Mouse (Mus musculus) thymus, postnatal 4 days (tissue): ENCODE measurements around the gene Rftn2.
A peak's percentile ranks its signal among the peaks of the same experiment; 100 is the strongest.

Experiments used
- DNase-seq: peaks from one replicate; pipeline ENCODE4 v3.0.0; 2021

Gene Rftn2

GRCm38 (mm10) chr1:55226011-55226857, at the start of gene Rftn2:
Gene Rftn2 (minus strand): TSS chr1:55226782.
- DNase-seq = no peak

DNA sequence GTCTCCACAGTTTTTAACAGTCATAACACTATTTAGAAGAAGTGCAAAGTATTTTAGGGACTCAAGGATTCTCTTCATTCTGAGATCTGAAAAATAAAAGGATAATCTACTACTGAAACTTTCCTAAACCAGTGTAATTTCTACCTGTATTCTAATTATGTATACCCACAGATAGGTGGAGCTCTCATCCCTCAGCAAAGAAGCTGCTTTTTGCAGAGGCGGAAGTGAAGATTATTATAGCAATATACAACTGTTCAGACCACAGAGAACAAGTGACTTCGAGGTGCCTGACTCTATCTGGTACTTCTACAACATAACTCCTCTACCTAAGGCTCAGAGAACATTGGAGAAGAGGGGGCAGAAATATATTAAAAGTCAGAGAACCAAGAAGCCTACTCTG, 38.9 kb upstream of the Rftn2 start:
- DNase-seq = no peak

GRCm38 (mm10) chr1:55264385-55264784, 37.8 kb upstream of the Rftn2 start:
- DNase-seq = no peak

DNA sequence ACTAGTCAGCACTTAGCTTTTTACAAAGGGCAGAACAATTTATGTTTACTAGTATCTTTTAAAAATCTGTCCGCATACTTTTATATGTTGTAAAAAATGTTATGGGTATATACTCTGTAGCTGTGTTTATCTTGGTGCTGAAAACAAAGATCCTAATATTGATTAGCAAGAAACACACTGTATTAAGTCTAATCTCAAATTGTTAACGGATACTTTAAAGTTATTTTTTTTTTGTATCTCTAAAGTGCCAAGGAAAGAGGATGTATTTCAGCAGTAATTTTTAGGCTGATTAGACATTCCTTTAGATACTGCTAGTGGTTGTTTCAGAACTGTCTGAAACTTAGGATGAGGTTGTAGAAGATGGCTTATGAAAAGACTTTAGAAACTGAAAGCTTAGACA, 19.8 kb upstream of the Rftn2 start:
- DNase-seq = no peak

DNA sequence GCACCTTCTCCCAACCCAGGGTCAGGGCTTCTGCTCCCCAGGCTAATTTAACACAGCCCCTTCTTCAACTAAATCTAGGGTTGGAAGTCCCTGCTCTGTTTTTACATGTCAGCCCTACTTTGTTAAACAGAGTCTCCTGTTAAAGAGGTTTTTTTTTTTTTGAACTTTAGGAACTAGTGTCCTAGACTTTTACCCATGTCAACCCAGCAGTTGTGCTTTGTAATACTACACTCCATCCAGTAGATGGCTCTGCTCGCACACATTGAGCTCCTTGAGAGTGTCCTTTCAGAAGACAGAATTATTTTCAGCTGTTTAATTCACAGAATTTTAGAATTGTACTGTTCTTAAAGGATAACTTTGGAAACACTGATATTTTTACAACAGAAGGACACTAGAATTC, 12.7 kb upstream of the Rftn2 start:
- peak; percentile 42 for DNase-seq

DNA sequence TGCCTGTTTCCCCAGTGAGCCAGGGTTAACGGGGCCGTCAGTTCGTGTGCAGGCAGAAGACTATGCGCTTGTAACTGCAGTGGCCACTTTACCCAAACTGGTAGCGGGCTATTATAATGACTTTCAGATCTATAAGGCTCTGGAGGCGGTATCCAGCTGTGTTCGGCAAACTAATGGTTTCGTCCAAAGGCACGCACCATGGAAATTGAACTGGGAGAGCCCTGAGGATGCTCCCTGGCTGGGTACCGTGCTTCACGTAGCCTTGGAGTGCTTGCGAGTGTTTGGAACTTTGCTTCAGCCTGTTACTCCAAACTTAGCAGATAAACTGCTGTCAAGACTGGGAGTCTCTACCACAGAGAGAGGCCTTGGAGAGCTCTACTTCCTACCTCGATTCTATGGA, 11.9 kb upstream of the Rftn2 start:
- peak; percentile 32 for DNase-seq

DNA sequence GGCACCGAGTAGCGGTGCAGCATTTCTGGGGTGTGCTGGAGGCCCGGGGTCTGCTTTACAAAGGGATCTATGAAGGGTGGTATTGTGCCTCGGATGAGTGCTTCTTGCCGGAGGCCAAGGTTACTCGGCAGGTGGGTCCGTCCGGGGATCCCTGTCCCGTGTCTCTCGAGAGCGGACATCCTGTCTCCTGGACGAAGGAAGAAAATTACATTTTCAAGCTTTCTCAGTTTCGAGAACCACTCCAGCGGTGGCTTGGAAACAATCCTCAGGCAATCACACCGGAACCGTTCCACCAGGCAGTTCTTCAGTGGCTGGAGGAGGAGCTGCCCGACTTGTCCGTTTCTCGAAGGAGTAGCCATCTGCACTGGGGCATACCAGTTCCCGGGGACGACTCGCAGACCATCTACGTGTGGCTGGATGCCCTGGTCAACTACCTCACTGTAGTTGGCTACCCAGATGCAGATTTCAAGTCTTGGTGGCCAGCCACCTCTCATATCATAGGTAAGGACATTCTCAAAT, 11.1 kb upstream of the Rftn2 start:
- no peak for DNase-seq

DNA sequence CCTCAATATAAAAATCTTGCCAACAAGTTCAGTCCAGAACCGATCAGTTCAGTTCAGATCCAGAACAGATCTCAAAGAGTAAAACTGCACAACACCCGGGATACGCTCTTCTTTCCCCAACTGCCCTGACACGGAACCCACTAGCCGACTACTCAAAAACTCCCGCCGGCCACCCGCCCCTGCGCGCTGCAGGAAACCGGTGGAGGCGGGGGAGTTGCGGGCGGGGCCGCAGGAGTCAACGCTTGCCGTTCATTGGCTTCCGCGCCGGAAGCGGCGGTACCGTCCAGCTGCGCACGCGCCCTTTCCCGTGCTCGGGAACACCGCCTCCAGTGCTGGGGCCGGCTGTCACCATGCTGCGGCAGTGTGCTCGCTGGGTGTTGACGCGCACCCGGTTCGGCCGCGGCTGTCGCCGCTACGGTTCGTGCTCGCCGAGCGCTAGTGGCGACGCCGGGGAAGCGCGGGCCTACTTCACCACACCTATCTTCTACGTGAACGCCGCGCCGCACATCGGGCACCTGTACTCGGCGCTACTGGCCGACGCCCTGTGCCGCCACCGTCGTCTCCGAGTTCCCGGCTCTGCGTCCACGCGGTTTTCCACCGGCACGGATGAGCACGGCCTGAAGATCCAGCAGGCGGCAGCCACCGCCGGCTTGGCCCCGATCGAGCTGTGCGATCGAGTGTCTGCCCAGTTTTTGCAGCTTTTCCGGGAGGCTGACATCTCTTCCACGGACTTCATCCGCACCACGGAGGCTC, 10.5 kb upstream of the Rftn2 start, which contains the start of gene Mars2:
Gene Mars2 (plus strand): TSS at position 288 of the 753 bp plus-strand sequence.
- DNase-seq = peak; percentile 98

DNA sequence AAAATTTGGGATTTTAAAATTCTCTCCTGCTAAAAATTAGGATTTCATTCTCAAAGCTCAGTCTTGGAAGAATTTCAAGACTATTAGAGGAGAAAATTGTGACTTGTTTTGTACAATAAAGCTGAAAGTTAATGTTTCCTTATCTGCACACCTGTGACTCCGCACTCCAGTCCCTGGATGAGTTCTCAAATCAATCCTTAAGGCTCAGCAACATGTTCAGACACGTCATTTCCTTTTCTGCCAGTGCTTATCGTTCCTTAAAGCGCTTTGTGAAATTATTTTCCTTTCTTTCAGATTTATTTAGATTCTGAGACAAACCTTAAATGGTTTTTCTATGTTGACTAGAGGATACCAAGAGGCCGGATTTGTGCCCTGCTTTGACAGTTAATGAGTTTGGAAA, 9.9 kb upstream of the Rftn2 start:
- DNase-seq = no peak

DNA sequence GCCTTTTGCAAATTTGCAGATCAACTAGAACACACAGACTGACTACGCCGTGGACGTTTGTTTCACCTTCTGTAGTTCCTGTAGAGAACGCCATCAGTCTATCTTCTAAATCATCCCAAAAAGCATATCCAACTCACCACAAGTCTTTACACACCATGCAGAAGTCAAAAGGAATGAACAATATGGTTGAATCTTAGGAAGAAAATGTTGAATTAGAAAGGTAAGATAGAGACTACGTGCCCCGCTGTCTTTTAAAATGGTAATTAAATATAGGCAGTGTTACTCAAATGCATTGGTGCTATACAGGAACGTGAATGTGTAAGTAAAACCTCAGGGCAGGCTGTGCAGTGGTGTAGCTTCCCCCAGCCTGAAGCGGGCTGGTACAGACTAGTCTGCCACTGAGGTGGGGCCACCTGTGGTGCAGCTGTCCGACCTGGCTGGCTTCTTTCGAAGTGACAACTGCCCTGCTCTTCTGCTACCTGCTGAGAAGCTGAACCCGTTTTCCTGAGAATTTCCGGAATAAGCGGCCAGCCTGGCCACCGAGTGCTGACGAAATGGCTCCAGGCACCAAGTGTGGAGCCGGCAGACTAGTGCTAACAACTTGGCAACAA, 8.4 kb upstream of the Rftn2 start:
- DNase-seq = no peak

DNA sequence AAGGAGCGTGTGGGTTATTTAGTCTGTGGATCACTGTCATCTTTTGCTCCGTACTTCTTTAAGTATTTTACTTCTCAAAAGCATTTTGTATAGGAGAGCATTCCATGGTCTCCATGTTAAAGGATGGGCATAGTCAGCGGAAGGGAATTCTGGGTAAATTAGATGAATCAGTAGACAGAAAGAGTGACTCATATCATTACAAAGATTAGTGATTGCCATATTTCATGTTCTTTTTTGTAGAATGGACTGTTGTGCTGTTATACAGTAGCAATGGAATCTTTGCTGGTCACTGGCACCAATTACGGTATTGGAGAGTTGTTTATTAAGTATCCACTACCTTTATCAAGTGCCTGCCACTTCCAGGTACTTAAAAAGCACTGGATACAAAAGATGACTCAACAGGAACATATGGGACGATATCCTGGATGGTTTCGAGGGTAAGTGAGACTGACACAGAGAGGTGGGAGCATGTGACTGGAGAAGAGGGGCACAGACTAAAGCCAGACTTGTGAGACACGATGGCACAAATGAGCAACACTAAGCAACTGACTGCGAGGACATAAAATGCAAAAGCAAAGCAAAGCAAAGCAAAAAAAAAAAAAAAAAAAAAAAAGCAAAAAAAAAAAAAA, 1.8 kb upstream of the Rftn2 start:
- no peak for DNase-seq

DNA sequence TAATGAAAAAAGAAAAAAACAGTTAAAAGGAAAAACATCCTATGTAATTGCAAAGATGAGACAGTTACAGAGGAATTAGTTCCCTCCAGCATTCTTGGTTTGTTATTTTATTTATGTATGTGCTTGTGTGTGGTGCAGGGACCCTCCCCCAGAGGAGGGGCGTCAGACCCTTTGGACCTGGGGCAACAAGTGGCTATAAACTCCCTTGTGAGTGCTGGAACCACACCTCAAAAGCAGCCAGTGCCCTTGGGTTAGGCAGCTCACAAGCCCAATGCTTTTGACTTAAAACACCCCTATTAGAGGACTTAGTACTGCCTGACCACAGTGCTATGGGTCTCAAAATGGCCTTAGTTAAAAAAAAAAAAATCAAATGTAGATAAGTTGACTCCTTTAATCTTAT, 794 bp upstream of the Rftn2 start:
- no peak for DNase-seq

GRCm38 (mm10) chr1:55225398-55225797, 1.2 kb downstream of the Rftn2 start:
- no peak for DNase-seq

GRCm38 (mm10) chr1:55224111-55224510, 2.5 kb downstream of the Rftn2 start:
- DNase-seq = no peak

GRCm38 (mm10) chr1:55223026-55223425, 3.6 kb downstream of the Rftn2 start:
- no peak for DNase-seq

GRCm38 (mm10) chr1:55221352-55221751, 5.2 kb downstream of the Rftn2 start:
- no peak for DNase-seq

DNA sequence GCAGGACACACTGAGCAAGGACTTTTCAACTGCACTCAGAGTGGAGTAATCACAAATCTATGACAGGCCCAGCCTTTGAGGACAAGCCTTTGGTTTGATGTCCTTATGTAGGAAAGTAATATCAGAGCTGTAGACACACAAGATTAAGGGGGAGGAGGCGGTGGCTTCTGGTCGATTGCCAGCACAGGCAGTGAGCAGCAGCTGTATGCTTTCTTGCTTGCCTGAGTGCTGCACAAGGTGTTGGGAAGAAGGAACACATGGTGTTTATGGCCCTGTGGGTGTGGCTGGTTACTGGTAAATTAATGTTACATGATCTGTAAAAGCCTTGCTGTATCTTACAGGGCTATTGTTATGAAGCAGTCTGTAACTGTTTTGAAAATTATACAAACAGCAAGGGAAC, 9.4 kb downstream of the Rftn2 start:
- DNase-seq = no peak

DNA sequence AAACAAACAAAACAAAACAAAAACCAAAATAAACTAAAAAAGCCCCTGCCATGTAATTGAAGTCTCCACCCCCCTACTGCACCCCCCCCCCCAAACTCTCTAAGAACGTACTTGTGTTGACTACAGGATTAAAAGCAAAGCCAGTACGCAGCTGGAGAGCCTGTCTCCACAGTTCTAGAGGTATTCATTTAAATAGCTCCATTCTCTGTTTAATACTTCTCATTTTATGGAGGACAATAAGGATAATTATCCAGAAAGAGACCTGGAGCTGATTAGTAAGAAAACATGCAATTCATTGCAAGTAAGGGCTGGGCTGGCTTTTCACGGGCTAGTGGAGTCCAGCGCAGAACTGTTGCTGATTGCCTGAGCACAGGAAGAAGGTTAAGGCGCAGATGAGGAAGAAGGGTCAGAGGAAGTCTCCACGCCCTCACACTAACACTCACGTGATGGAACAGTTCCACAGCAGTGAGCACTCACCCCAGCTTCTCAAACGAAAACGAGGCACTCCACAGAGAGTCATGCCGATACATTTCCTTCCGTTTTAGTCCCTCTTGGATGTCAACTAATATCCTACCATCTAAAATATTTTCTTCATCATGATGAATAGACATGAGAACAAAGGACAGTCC, 11.3 kb downstream of the Rftn2 start:
- DNase-seq = peak; percentile 56

- DNase-seq = no peak
Observed at GRCm38 (mm10) chr1:55213936-55214335, 12.6 kb downstream of the Rftn2 start.

DNA sequence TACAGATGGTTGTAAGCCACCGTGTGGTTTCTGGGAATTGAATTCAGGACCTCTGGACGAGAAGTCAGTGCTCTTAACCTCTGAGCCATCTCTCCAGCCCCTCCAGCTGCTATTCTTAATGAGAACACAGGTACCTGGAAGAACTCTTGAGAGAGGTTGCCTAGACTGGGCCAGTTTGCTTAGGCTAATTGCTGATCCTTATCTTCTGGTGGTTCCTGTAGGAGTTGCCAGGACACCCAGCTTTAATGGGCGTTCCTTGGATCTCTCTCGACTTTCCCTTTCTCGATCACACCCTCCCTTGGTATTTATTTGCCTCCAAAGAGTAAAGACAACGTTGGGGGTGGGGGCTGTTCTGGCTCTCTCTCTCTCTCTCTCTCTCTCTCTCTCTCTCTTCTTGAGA, 13.1 kb downstream of the Rftn2 start:
- no peak for DNase-seq

- no peak for DNase-seq
Observed at GRCm38 (mm10) chr1:55212771-55213170, 13.8 kb downstream of the Rftn2 start.

- DNase-seq = no peak
Observed at GRCm38 (mm10) chr1:55211081-55211480, 15.5 kb downstream of the Rftn2 start.
